Mouse (Mus musculus) brown adipose tissue, adult 24 weeks (tissue): ENCODE data around the gene Ric1. TPM values are rescaled to one million over a fixed set of nuclear protein-coding genes. Genes with fewer than 3 reads are reported as not detected.

ENCODE experiments used
- H3K27ac ChIP-seq: fragments of 200-500 bp; replicated peaks from 2 replicates; pipeline ENCODE4 v1.5.1; 2012; ENCODE audit warnings: low read depth, mild to moderate bottlenecking, low read length
- H3K4me1 ChIP-seq: fragments of 200-500 bp; 2 replicates; pipeline ENCODE4 v1.6.1; 2012; ENCODE audit warnings: low read length, mixed read lengths; ENCODE audit not compliant: control insufficient read depth, insufficient read depth, insufficient read length
- H3K4me3 ChIP-seq: fragments of 200-500 bp; 2 replicates; pipeline ENCODE4 v1.5.1; 2012; ENCODE audit warnings: low read depth, mild to moderate bottlenecking, low read length, moderate library complexity; ENCODE audit not compliant: insufficient read depth
- polyA plus RNA-seq: library from polyadenylated mRNA; stranded (reverse); fragments of >200 nt; gene quantifications from 2 replicates; pipeline ENCODE4 v1.2.4, GENCODE M21; 2012; ENCODE audit not compliant: missing spikeins, insufficient read depth, insufficient read length

Gene Ric1
- polyA plus RNA-seq, 1 experiment, result 23.3 TPM

- Histone ChIP-seq H3K27ac (peak overlapping the region; percentile 74), H3K4me1 (peaks cover 29% of the 10 kb centered on the region), H3K4me3 (no peak overlapping the region)
These were observed 33.7 kb upstream of the Ric1 start for GRCm38 (mm10) chr19:29488420-29488819.

GRCm38 (mm10) chr19:29489785-29490284, 32.2 kb upstream of the Ric1 start:
- H3K27ac ChIP-seq, result peak overlapping the region; percentile 75
- H3K4me1 ChIP-seq, result peaks cover 19% of the 10 kb centered on the region; the same call in 1 of the 2 replicates
- H3K4me3 ChIP-seq, result no peak overlapping the region

- Histone ChIP-seq H3K27ac (no peak overlapping the region), H3K4me1 (peaks cover 19% of the 10 kb centered on the region; the same call in 1 of the 2 replicates), H3K4me3 (no peak overlapping the region)
These were observed 30.6 kb upstream of the Ric1 start for GRCm38 (mm10) chr19:29491467-29491866.

GRCm38 (mm10) chr19:29494454-29494853, 27.6 kb upstream of the Ric1 start:
- H3K4me3 ChIP-seq, result no peak overlapping the region
- peaks cover 14% of the 10 kb centered on the region for H3K4me1 ChIP-seq
- H3K27ac ChIP-seq, result no peak overlapping the region

- Histone ChIP-seq H3K4me3 (no peak overlapping the region), H3K4me1 (peaks cover 12% of the 10 kb centered on the region), H3K27ac (peak overlapping the region; percentile 52; the same call in 1 of the 2 replicates)
These were observed 26.0 kb upstream of the Ric1 start for GRCm38 (mm10) chr19:29496001-29496597.

GRCm38 (mm10) chr19:29496786-29497557, 25.1 kb upstream of the Ric1 start:
- H3K4me3 ChIP-seq, result no peak overlapping the region

GRCm38 (mm10) chr19:29497874-29498273, 24.2 kb upstream of the Ric1 start:
- H3K4me1 ChIP-seq, result peaks cover 10% of the 10 kb centered on the region
- peak overlapping the region; percentile 43; the same call in 1 of the 2 replicates for H3K27ac ChIP-seq
- H3K4me3 ChIP-seq, result no peak overlapping the region

More at GRCm38 (mm10) chr19:29496786-29497557, 25.1 kb upstream of the Ric1 start:
- H3K4me1 ChIP-seq, result peaks cover 10% of the 10 kb centered on the region
- 0 out of 2 replicates have a peak overlapping the region, but pooled peaks have one; percentile 36 for H3K27ac ChIP-seq

- peak overlapping the region; percentile 60 for H3K27ac ChIP-seq
- no peak overlapping the region for H3K4me3 ChIP-seq
- H3K4me1 ChIP-seq, result peaks cover 14% of the 10 kb centered on the region
These were observed 23.1 kb upstream of the Ric1 start for GRCm38 (mm10) chr19:29498842-29499456.

GRCm38 (mm10) chr19:29500333-29500732, 21.7 kb upstream of the Ric1 start:
- Histone ChIP-seq H3K4me1 (peaks cover 13% of the 10 kb centered on the region), H3K27ac (peak overlapping the region; percentile 42), H3K4me3 (no peak overlapping the region)

GRCm38 (mm10) chr19:29501106-29501505, 21.0 kb upstream of the Ric1 start:
- Histone ChIP-seq H3K4me3 (peak overlapping the region; percentile 36), H3K4me1 (peaks cover 13% of the 10 kb centered on the region), H3K27ac (peak overlapping the region; percentile 80)

GRCm38 (mm10) chr19:29501507-29501906, 20.6 kb upstream of the Ric1 start:
- Histone ChIP-seq H3K4me1 (peaks cover 12% of the 10 kb centered on the region), H3K4me3 (peak overlapping the region; percentile 36), H3K27ac (peak overlapping the region; percentile 80)

- Histone ChIP-seq H3K4me3 (no peak overlapping the region), H3K27ac (peak overlapping the region; percentile 63), H3K4me1 (peaks cover 22% of the 10 kb centered on the region)
These were observed 18.0 kb upstream of the Ric1 start for GRCm38 (mm10) chr19:29504131-29504530.

- no peak overlapping the region for H3K4me3 ChIP-seq
- H3K4me1 ChIP-seq, result peaks cover 20% of the 10 kb centered on the region
- peak overlapping the region; percentile 80 for H3K27ac ChIP-seq
These were observed 16.5 kb upstream of the Ric1 start for GRCm38 (mm10) chr19:29505617-29506016.

GRCm38 (mm10) chr19:29508208-29508607, 13.9 kb upstream of the Ric1 start:
- H3K4me3 ChIP-seq, result no peak overlapping the region
- H3K27ac ChIP-seq, result peak overlapping the region; percentile 28
- H3K4me1 ChIP-seq, result peaks cover 22% of the 10 kb centered on the region

GRCm38 (mm10) chr19:29509857-29510256, 12.2 kb upstream of the Ric1 start:
- peaks cover 17% of the 10 kb centered on the region for H3K4me1 ChIP-seq
- no peak overlapping the region for H3K27ac ChIP-seq
- H3K4me3 ChIP-seq, result no peak overlapping the region
